In genomic region chr12:109984651-109985050, GRCm38 (mm10) we compare ENCODE assay signal across 32 mouse cellular contexts.
"Had no signal": no experiment of that assay in that cellular context is flagged by ENCODE, and none has a peak within 500 bp of the region (broad histone marks: within the 10 kb centered on the region; RNA-seq: fewer than 3 reads in every experiment).

No protein-coding gene starts in this region.

- H3K36me3 ChIP-seq: limb, embryonic 10.5 days; limb, embryonic 12.5 days; limb, embryonic 13.5 days; limb, embryonic 15.5 days; liver, embryonic 12.5 days; liver, embryonic 13.5 days; liver, embryonic 15.5 days; lung, embryonic 15.5 days; midbrain, embryonic 10.5 days; midbrain, embryonic 12.5 days; midbrain, embryonic 13.5 days; midbrain, embryonic 15.5 days; neural tube, embryonic 12.5 days had no signal

- H3K9ac ChIP-seq: limb, embryonic 12.5 days; limb, embryonic 13.5 days; limb, embryonic 15.5 days; liver, embryonic 12.5 days; liver, embryonic 13.5 days; liver, embryonic 14.5 days; liver, embryonic 15.5 days; liver, postnatal 0 days; lung, embryonic 14.5 days; lung, embryonic 15.5 days; midbrain, embryonic 12.5 days; midbrain, embryonic 13.5 days; midbrain, embryonic 15.5 days; neural tube, embryonic 12.5 days had no signal

- H3K27ac ChIP-seq: limb, embryonic 10.5 days; limb, embryonic 12.5 days; limb, embryonic 13.5 days; limb, embryonic 15.5 days; liver, embryonic 12.5 days; liver, embryonic 13.5 days; liver, embryonic 14.5 days; liver, embryonic 15.5 days; lung, embryonic 15.5 days; macrophage; midbrain, embryonic 10.5 days; midbrain, embryonic 12.5 days; midbrain, embryonic 13.5 days; midbrain, embryonic 15.5 days; neural tube, embryonic 12.5 days had no signal

- H3K4me1 ChIP-seq: limb, embryonic 10.5 days; limb, embryonic 12.5 days; limb, embryonic 13.5 days; limb, embryonic 15.5 days; liver, embryonic 12.5 days; liver, embryonic 13.5 days; liver, embryonic 15.5 days; lung, embryonic 15.5 days; midbrain, embryonic 10.5 days; midbrain, embryonic 12.5 days; midbrain, embryonic 13.5 days; midbrain, embryonic 15.5 days; neural tube, embryonic 12.5 days had no signal

- H3K4me2 ChIP-seq: limb, embryonic 12.5 days; limb, embryonic 13.5 days; limb, embryonic 15.5 days; liver, embryonic 11.5 days; liver, embryonic 12.5 days; liver, embryonic 13.5 days; liver, embryonic 15.5 days; lung, embryonic 14.5 days; lung, embryonic 15.5 days; midbrain, embryonic 11.5 days; midbrain, embryonic 12.5 days; midbrain, embryonic 13.5 days; midbrain, embryonic 15.5 days; neural tube, embryonic 12.5 days had no signal

- ATAC-seq: liver, embryonic 12.5 days; liver, postnatal 0 days; lung, postnatal 0 days; midbrain, embryonic 13.5 days; midbrain, embryonic 15.5 days; midbrain, embryonic 16.5 days had no signal

- H3K4me3 ChIP-seq: limb, embryonic 10.5 days; limb, embryonic 12.5 days; limb, embryonic 13.5 days; limb, embryonic 15.5 days; liver, embryonic 12.5 days; liver, embryonic 13.5 days; liver, embryonic 15.5 days; lung, embryonic 15.5 days; megakaryocyte, embryonic 14.5 days; midbrain, embryonic 10.5 days; midbrain, embryonic 12.5 days; midbrain, embryonic 13.5 days; midbrain, embryonic 15.5 days; myocyte; neural tube, embryonic 12.5 days had no signal

- H3K27me3 ChIP-seq: limb, embryonic 15.5 days; liver, embryonic 12.5 days; liver, embryonic 13.5 days; liver, embryonic 15.5 days; lung, embryonic 15.5 days; megakaryocyte, embryonic 14.5 days; midbrain, embryonic 12.5 days; midbrain, embryonic 13.5 days; midbrain, embryonic 15.5 days; neural tube, embryonic 12.5 days had no signal

- DNase-seq: left cerebral cortex, postnatal 4 days; liver; liver, embryonic 13.5 days; liver, postnatal 0 days; lung, adult 18-20 months; lung, adult 2 months; lung, embryonic 14.5 days; lung, postnatal 10 days; lung, postnatal 14 days; lung, postnatal 36 days; lung, postnatal 4 days; midbrain, embryonic 14.5 days had no signal

- H3K9me3 ChIP-seq: limb, embryonic 10.5 days; limb, embryonic 12.5 days; limb, embryonic 13.5 days; limb, embryonic 15.5 days; liver, embryonic 12.5 days; liver, embryonic 13.5 days; liver, embryonic 15.5 days; lung, embryonic 15.5 days; megakaryocyte, embryonic 14.5 days; midbrain, embryonic 10.5 days; midbrain, embryonic 12.5 days; midbrain, embryonic 13.5 days; midbrain, embryonic 15.5 days; neural tube, embryonic 12.5 days had no signal
